Mouse (Mus musculus): ENCODE measurements around the gene Sephs1. TPM values are rescaled to one million over a fixed set of nuclear protein-coding genes. Genes with fewer than 3 reads are reported as not detected.
A peak's percentile ranks its signal among the peaks of the same experiment; 100 is the strongest.

Sephs1 gene
- polyA plus RNA-seq, 1 experiment from 2014 or later, result 54.4 TPM

GRCm38 (mm10) chr2:4880737-4881349, 521 bp upstream of the Sephs1 start:
- peak overlapping the region; percentile 100 for H3K27ac ChIP-seq
- H3K27me3 ChIP-seq (replicated peaks), result no peaks in the 10 kb centered on the region
- ATAC-seq (replicated peaks), result peak; percentile 38
- H3K36me3 ChIP-seq (replicated peaks), result 0 out of 2 replicates have a peak, but pooled peaks cover under 1% of the 10 kb centered on the region
- under 1% methylated on average over 20 of the region's 20 CpGs for WGBS
- H3K4me2 ChIP-seq, result peak overlapping the region; percentile 87
- H3K4me3 ChIP-seq, result peak overlapping the region; percentile 62
- H3K4me1 ChIP-seq, result peaks cover 24% of the 10 kb centered on the region
- H3K9me3 ChIP-seq, result no peaks in the 10 kb centered on the region
- H3K9ac ChIP-seq, result peak overlapping the region; percentile 97

GRCm38 (mm10) chr2:4882249-4882791, 956 bp downstream of the Sephs1 start:
- H3K9ac ChIP-seq, result peak overlapping the region; percentile 97
- peak overlapping the region; percentile 87 for H3K4me2 ChIP-seq
- under 1% methylated on average over 58 of the region's 63 CpGs for WGBS
- no peaks in the 10 kb centered on the region for H3K9me3 ChIP-seq
- peak overlapping the region; percentile 62 for H3K4me3 ChIP-seq
- H3K27ac ChIP-seq, result peak overlapping the region; percentile 100
- ATAC-seq (replicated peaks), result peak; percentile 65
- H3K4me1 ChIP-seq, result peaks cover 24% of the 10 kb centered on the region
- no peaks in the 10 kb centered on the region for H3K27me3 ChIP-seq (replicated peaks)
- peaks cover 6% of the 10 kb centered on the region; the same call in 1 of the 2 replicates for H3K36me3 ChIP-seq (replicated peaks)

- 1% methylated on average over 18 of the region's 18 CpGs for WGBS
- H3K27me3 ChIP-seq (replicated peaks), result no peaks in the 10 kb centered on the region
- peak overlapping the region; percentile 62 for H3K4me3 ChIP-seq
- H3K9ac ChIP-seq, result peak overlapping the region; percentile 97
- H3K36me3 ChIP-seq (replicated peaks), result peaks cover 14% of the 10 kb centered on the region; the same call in 1 of the 2 replicates
- no peak for ATAC-seq (replicated peaks)
- peak overlapping the region; percentile 87 for H3K4me2 ChIP-seq
- no peaks in the 10 kb centered on the region for H3K9me3 ChIP-seq
- H3K4me1 ChIP-seq, result peaks cover 24% of the 10 kb centered on the region
- H3K27ac ChIP-seq, result peak overlapping the region; percentile 100
These were observed 1.8 kb downstream of the Sephs1 start for GRCm38 (mm10) chr2:4883009-4883704.

GRCm38 (mm10) chr2:4886896-4887295, 5.5 kb downstream of the Sephs1 start:
- Histone ChIP-seq H3K27ac (no peak overlapping the region), H3K4me2 (no peak overlapping the region), H3K27me3 (replicated peaks) (no peaks in the 10 kb centered on the region), H3K9ac (no peak overlapping the region), H3K4me3 (no peak overlapping the region), H3K36me3 (replicated peaks) (peaks cover 38% of the 10 kb centered on the region; the same call in 1 of the 2 replicates), H3K9me3 (no peaks in the 10 kb centered on the region), H3K4me1 (peaks cover 18% of the 10 kb centered on the region)
- no peak for ATAC-seq (replicated peaks)
- WGBS, result 93% methylated on average over 6 of the region's 6 CpGs

- H3K4me1 ChIP-seq, result no peaks in the 10 kb centered on the region
- no peak overlapping the region for H3K9ac ChIP-seq
- 85% methylated on average over 2 of the region's 2 CpGs for WGBS
- H3K36me3 ChIP-seq (replicated peaks), result peaks cover 38% of the 10 kb centered on the region
- H3K27me3 ChIP-seq (replicated peaks), result no peaks in the 10 kb centered on the region
- H3K4me2 ChIP-seq, result no peak overlapping the region
- no peaks in the 10 kb centered on the region for H3K9me3 ChIP-seq
- no peak overlapping the region for H3K4me3 ChIP-seq
- H3K27ac ChIP-seq, result no peak overlapping the region
- ATAC-seq (replicated peaks), result 0 out of 2 replicates have a peak, but pooled peaks have one; percentile 14
These were observed 14.2 kb downstream of the Sephs1 start for GRCm38 (mm10) chr2:4895598-4895997.

GRCm38 (mm10) chr2:4896970-4897369, 15.6 kb downstream of the Sephs1 start:
- ATAC-seq (replicated peaks), result no peak
- no peak overlapping the region for H3K4me3 ChIP-seq
- WGBS, result 93% methylated on average over 4 of the region's 4 CpGs

GRCm38 (mm10) chr2:4900624-4901023, 19.3 kb downstream of the Sephs1 start:
- Histone ChIP-seq H3K27ac (no peak overlapping the region), H3K4me3 (no peak overlapping the region), H3K27me3 (replicated peaks) (no peaks in the 10 kb centered on the region), H3K4me1 (no peaks in the 10 kb centered on the region), H3K4me2 (no peak overlapping the region), H3K9ac (no peak overlapping the region), H3K9me3 (no peaks in the 10 kb centered on the region), H3K36me3 (replicated peaks) (peaks cover 44% of the 10 kb centered on the region)
- 96% methylated on average over 6 of the region's 6 CpGs for WGBS
- no peak for ATAC-seq (replicated peaks)

More at GRCm38 (mm10) chr2:4896970-4897369, 15.6 kb downstream of the Sephs1 start:
- Histone ChIP-seq H3K27me3 (replicated peaks) (no peaks in the 10 kb centered on the region), H3K9me3 (no peaks in the 10 kb centered on the region), H3K9ac (no peak overlapping the region), H3K4me1 (no peaks in the 10 kb centered on the region), H3K4me2 (no peak overlapping the region), H3K36me3 (replicated peaks) (peaks cover 41% of the 10 kb centered on the region), H3K27ac (no peak overlapping the region)

- WGBS, result 91% methylated on average over 5 of the region's 5 CpGs
- Histone ChIP-seq H3K27me3 (replicated peaks) (no peaks in the 10 kb centered on the region), H3K4me3 (no peak overlapping the region), H3K4me2 (no peak overlapping the region), H3K36me3 (replicated peaks) (peaks cover 57% of the 10 kb centered on the region), H3K9ac (no peak overlapping the region), H3K9me3 (no peaks in the 10 kb centered on the region), H3K27ac (no peak overlapping the region), H3K4me1 (no peaks in the 10 kb centered on the region)
- no peak for ATAC-seq (replicated peaks)
These were observed 21.0 kb downstream of the Sephs1 start for GRCm38 (mm10) chr2:4902346-4902745.

GRCm38 (mm10) chr2:4907120-4907519, 25.8 kb downstream of the Sephs1 start:
- H3K27ac ChIP-seq, result no peak overlapping the region
- no peak overlapping the region for H3K4me3 ChIP-seq
- no peak overlapping the region for H3K9ac ChIP-seq
- H3K4me2 ChIP-seq, result no peak overlapping the region
- no peak for ATAC-seq (replicated peaks)
- WGBS, result 87% methylated on average over 6 of the region's 6 CpGs
- no peaks in the 10 kb centered on the region for H3K27me3 ChIP-seq (replicated peaks)
- H3K9me3 ChIP-seq, result no peaks in the 10 kb centered on the region
- H3K4me1 ChIP-seq, result no peaks in the 10 kb centered on the region
- H3K36me3 ChIP-seq (replicated peaks), result peaks cover 30% of the 10 kb centered on the region

GRCm38 (mm10) chr2:4907916-4908315, 26.6 kb downstream of the Sephs1 start:
- no peaks in the 10 kb centered on the region for H3K9me3 ChIP-seq
- H3K4me3 ChIP-seq, result no peak overlapping the region
- no peak for ATAC-seq (replicated peaks)
- no peak overlapping the region for H3K4me2 ChIP-seq
- 91% methylated on average over 7 of the region's 7 CpGs for WGBS
- H3K27ac ChIP-seq, result no peak overlapping the region
- no peaks in the 10 kb centered on the region for H3K4me1 ChIP-seq
- H3K9ac ChIP-seq, result no peak overlapping the region
- H3K27me3 ChIP-seq (replicated peaks), result no peaks in the 10 kb centered on the region
- H3K36me3 ChIP-seq (replicated peaks), result peaks cover 27% of the 10 kb centered on the region

GRCm38 (mm10) chr2:4908771-4909315, 27.5 kb downstream of the Sephs1 start:
- ATAC-seq (replicated peaks), result no peak
- WGBS, result 90% methylated on average over 3 of the region's 3 CpGs
- no peak overlapping the region for H3K4me2 ChIP-seq
- H3K4me3 ChIP-seq, result no peak overlapping the region
- H3K27ac ChIP-seq, result no peak overlapping the region
- no peaks in the 10 kb centered on the region for H3K9me3 ChIP-seq
- peaks cover 27% of the 10 kb centered on the region for H3K36me3 ChIP-seq (replicated peaks)
- no peak overlapping the region for H3K9ac ChIP-seq
- H3K4me1 ChIP-seq, result no peaks in the 10 kb centered on the region
- no peaks in the 10 kb centered on the region for H3K27me3 ChIP-seq (replicated peaks)

GRCm38 (mm10) chr2:4909909-4910308, 28.5 kb downstream of the Sephs1 start:
- Histone ChIP-seq H3K36me3 (replicated peaks) (peaks cover 26% of the 10 kb centered on the region), H3K9ac (no peak overlapping the region), H3K27me3 (replicated peaks) (no peaks in the 10 kb centered on the region), H3K4me3 (no peak overlapping the region), H3K4me2 (no peak overlapping the region), H3K27ac (no peak overlapping the region), H3K9me3 (no peaks in the 10 kb centered on the region), H3K4me1 (no peaks in the 10 kb centered on the region)
- ATAC-seq (replicated peaks), result no peak
- 73% methylated on average over 6 of the region's 6 CpGs for WGBS

Data from midbrain, embryonic 15.5 days (tissue).